Mouse (Mus musculus): ENCODE data around the gene Fuca1. TPM values are rescaled to one million over a fixed set of nuclear protein-coding genes. Genes with fewer than 3 reads are reported as not detected.
A peak's percentile ranks its signal among the peaks of the same experiment; 100 is the strongest.

The Fuca1 gene
- total and polyA plus RNA-seq, 3 experiments = 25.3 to 34.6 (median 30.4) TPM

GRCm38 (mm10) chr4:135967086-135967760 is 46.7 kb downstream of the Fuca1 start:
- intact Hi-C loops (cut with DNase I) = no loop called here
- no peak overlapping the region for H3K27ac ChIP-seq
- WGBS = 85% methylated on average over 18 of the region's 18 CpGs
- H3K4me1 ChIP-seq (ENCODE audit: control insufficient read depth, insufficient read depth, low read length) = peaks cover 7% of the 10 kb centered on the region
- H3K9ac ChIP-seq (ENCODE audit: low read depth, low read length) = no peak overlapping the region
- TF ChIP-seq POLR2A (IDR thresholded peaks at IDR 0.05; ENCODE audit: insufficient read depth, low read depth, low read length) (no peak), EP300 (IDR thresholded peaks at IDR 0.05; ENCODE audit: insufficient read depth, low read depth, low read length) (no peak), CTCF (IDR thresholded peaks at IDR 0.05) (no peak)
- no peak for DNase-seq
- H3K79me2 ChIP-seq (replicated peaks; ENCODE audit: control insufficient read depth, insufficient read depth, low read length) = peaks cover 1% of the 10 kb centered on the region; the same call in 1 of the 2 replicates
- H3K36me3 ChIP-seq (ENCODE audit: control insufficient read depth, insufficient read depth, low read length) = no peaks in the 10 kb centered on the region
- H3K4me3 ChIP-seq = no peak overlapping the region
- H3K27me3 ChIP-seq (ENCODE audit: control insufficient read depth, insufficient read depth, low read length) = no peaks in the 10 kb centered on the region

GRCm38 (mm10) chr4:135968271-135968869 is 47.8 kb downstream of the Fuca1 start:
- 65% methylated on average over 19 of the region's 19 CpGs for WGBS
- no peak overlapping the region for H3K4me3 ChIP-seq
- no peak for TF ChIP-seq CTCF (IDR thresholded peaks at IDR 0.05)
- TF ChIP-seq POLR2A (IDR thresholded peaks at IDR 0.05; ENCODE audit: insufficient read depth, low read depth, low read length) = no peak
- no peak for TF ChIP-seq EP300 (IDR thresholded peaks at IDR 0.05; ENCODE audit: insufficient read depth, low read depth, low read length)
- H3K4me1 ChIP-seq (ENCODE audit: control insufficient read depth, insufficient read depth, low read length) = peaks cover 7% of the 10 kb centered on the region
- peak in 1 of 2 experiments; percentile 11 for DNase-seq
- no peak overlapping the region for H3K27ac ChIP-seq
- H3K36me3 ChIP-seq (ENCODE audit: control insufficient read depth, insufficient read depth, low read length) = no peaks in the 10 kb centered on the region
- H3K27me3 ChIP-seq (ENCODE audit: control insufficient read depth, insufficient read depth, low read length) = no peaks in the 10 kb centered on the region
- H3K79me2 ChIP-seq (replicated peaks; ENCODE audit: control insufficient read depth, insufficient read depth, low read length) = peaks cover 2% of the 10 kb centered on the region; the same call in 1 of the 2 replicates
- intact Hi-C loops (cut with DNase I) = no loop called here
- no peak overlapping the region for H3K9ac ChIP-seq (ENCODE audit: low read depth, low read length)

DNA sequence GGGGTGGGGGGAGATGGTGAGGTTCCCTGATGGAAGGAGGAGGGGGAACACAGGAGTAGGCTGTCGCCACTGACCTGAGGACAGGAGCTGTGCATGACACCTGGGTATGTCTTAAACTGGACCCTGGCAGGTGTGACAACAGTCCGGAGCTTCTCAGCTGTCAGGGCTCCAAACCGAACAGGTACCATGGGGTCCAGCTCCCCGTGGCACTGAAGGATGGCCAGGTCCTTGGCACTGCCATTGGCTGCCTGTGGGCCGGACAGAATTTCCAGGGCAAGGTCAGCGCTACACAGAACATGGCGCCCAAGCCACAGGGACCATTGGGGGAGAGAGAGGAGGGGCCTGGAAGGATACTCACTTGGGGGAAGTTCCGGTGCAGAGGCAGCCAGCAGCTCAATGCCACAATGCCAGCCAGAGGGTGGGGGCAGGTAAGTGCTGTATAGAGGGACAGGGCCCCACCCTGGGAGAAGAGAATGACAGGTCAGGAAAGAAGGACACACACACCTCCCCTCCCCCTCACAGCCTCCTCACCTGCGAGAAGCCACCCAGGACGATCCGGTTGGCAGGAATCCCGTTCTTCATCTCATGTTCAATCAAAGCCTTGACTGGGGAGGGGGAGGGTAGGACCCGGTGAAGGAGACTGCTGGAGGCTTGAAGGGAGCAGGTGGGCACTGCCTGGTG is 48.7 kb downstream of the Fuca1 start:
- DNase-seq = peak; percentile 2 to 18
- no peak overlapping the region for H3K4me3 ChIP-seq
- peaks cover 2% of the 10 kb centered on the region; the same call in 1 of the 2 replicates for H3K79me2 ChIP-seq (replicated peaks; ENCODE audit: control insufficient read depth, insufficient read depth, low read length)
- no peaks in the 10 kb centered on the region for H3K27me3 ChIP-seq (ENCODE audit: control insufficient read depth, insufficient read depth, low read length)
- intact Hi-C loops (cut with DNase I) = no loop called here
- no peak overlapping the region for H3K9ac ChIP-seq (ENCODE audit: low read depth, low read length)
- TF ChIP-seq POLR2A (IDR thresholded peaks at IDR 0.05; ENCODE audit: insufficient read depth, low read depth, low read length) = no peak
- TF ChIP-seq EP300 (IDR thresholded peaks at IDR 0.05; ENCODE audit: insufficient read depth, low read depth, low read length) = no peak
- no peak for TF ChIP-seq CTCF (IDR thresholded peaks at IDR 0.05)
- H3K4me1 ChIP-seq (ENCODE audit: control insufficient read depth, insufficient read depth, low read length) = peaks cover 7% of the 10 kb centered on the region
- 88% methylated on average over 13 of the region's 13 CpGs for WGBS
- no peaks in the 10 kb centered on the region for H3K36me3 ChIP-seq (ENCODE audit: control insufficient read depth, insufficient read depth, low read length)
- H3K27ac ChIP-seq = no peak overlapping the region

GRCm38 (mm10) chr4:135970585-135970984 is 50.0 kb downstream of the Fuca1 start:
- Histone ChIP-seq H3K36me3 (ENCODE audit: control insufficient read depth, insufficient read depth, low read length) (no peaks in the 10 kb centered on the region), H3K27me3 (ENCODE audit: control insufficient read depth, insufficient read depth, low read length) (no peaks in the 10 kb centered on the region), H3K79me2 (replicated peaks; ENCODE audit: control insufficient read depth, insufficient read depth, low read length) (peaks cover 2% of the 10 kb centered on the region; the same call in 1 of the 2 replicates), H3K27ac (no peak overlapping the region), H3K4me3 (no peak overlapping the region), H3K4me1 (ENCODE audit: control insufficient read depth, insufficient read depth, low read length) (peaks cover 7% of the 10 kb centered on the region), H3K9ac (ENCODE audit: low read depth, low read length) (no peak overlapping the region)
- peak in 1 of 2 experiments; percentile 4 for DNase-seq
- TF ChIP-seq POLR2A (IDR thresholded peaks at IDR 0.05; ENCODE audit: insufficient read depth, low read depth, low read length) = no peak
- TF ChIP-seq CTCF (IDR thresholded peaks at IDR 0.05) = no peak
- intact Hi-C loops (cut with DNase I) = loop anchor here (10.0 kb wide), 1 partner anchor 184 kb away; no protein-coding TSS in a partner anchor
- WGBS = 91% methylated on average over 11 of the region's 11 CpGs

GRCm38 (mm10) chr4:135971805-135972555 is 51.4 kb downstream of the Fuca1 start:
- H3K27ac ChIP-seq = peak overlapping the region; percentile 86

More at GRCm38 (mm10) chr4:135971805-135972555, 51.4 kb downstream of the Fuca1 start:
- Histone ChIP-seq H3K79me2 (replicated peaks; ENCODE audit: control insufficient read depth, insufficient read depth, low read length) (peaks cover 2% of the 10 kb centered on the region; the same call in 1 of the 2 replicates), H3K9ac (ENCODE audit: low read depth, low read length) (peak overlapping the region; percentile 91), H3K27me3 (ENCODE audit: control insufficient read depth, insufficient read depth, low read length) (no peaks in the 10 kb centered on the region), H3K4me1 (ENCODE audit: control insufficient read depth, insufficient read depth, low read length) (peaks cover 7% of the 10 kb centered on the region), H3K4me3 (peak overlapping the region; percentile 96), H3K36me3 (ENCODE audit: control insufficient read depth, insufficient read depth, low read length) (no peaks in the 10 kb centered on the region)
- peak in 1 of 2 experiments; percentile 23 for DNase-seq
- TF ChIP-seq POLR2A (IDR thresholded peaks at IDR 0.05; ENCODE audit: insufficient read depth, low read depth, low read length) (no peak; the same call in 1 of the 2 replicates), CTCF (IDR thresholded peaks at IDR 0.05) (no peak), EP300 (IDR thresholded peaks at IDR 0.05; ENCODE audit: insufficient read depth, low read depth, low read length) (no peak)
- 1% methylated on average over 35 of the region's 35 CpGs for WGBS
- intact Hi-C loops (cut with DNase I) = loop anchor here (10.0 kb wide), 1 partner anchor 183 kb away; no protein-coding TSS in a partner anchor
